Mouse (Mus musculus): ENCODE measurements at regions not wholly inside any gene's neighbourhood (a gene's known extent, or its start where the extent isn't known, plus 50 kb on each side); places are given as distances from the start of the nearest gene placed in this dataset.

DNA sequence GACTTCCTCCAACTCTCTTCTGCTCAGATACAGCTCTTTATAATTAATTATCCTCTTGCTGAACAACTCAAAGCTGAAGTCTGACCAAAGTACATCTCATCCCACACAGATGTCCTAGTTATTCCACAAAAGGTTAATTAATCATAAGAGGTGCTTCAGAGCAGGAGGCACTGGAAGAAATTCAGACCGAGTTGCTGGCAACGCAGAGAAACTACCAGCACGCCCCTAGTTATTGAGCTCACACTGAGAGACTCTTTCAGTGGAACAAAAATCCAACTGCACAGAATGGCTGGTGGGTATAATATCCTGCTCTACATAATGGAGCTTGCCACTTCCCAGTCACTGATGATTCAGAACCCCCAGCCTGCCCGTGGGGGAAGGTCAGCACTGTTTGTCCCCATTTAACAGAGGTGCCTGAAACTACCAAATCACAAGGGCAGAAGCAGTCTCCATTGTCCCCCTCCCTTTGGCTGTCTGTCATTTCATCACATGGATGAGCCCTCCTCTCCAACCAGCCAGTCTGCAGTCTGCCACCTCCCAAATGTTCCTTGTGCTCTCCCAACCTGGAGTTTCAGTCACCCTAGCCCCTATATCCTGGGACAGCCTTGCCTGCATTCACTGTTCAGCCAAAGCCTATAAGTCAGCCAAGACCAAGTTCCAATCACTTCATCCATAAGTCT, 170.3 kb upstream of the Creb1 start:
- no peak for DNase-seq (ENCODE audit: low spot score in 2 of 2)

GRCm38 (mm10) chr1:64343268-64343667, 189.2 kb upstream of the Creb1 start:
- no peak for DNase-seq (ENCODE audit: low spot score in 2 of 2)

DNA sequence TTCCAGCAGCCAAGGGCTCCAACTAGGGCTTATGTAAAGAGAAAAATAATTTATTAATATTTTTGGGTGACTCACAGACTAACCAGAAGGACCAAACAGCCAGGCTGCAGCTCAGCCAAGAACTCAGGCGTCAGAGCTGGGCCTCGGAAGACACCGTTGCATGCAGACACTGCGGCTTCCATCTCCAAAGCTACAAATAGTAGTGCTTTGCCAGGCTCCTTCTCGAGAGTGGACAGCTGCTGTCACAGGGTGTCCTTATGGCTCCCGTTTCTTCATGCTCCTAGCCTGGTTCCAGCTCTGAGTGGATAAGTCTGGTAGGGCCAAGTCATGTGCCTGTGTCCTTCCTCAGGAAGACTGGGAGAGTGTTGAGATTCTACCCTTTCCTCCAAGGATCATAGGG, 190.8 kb upstream of the Creb1 start:
- DNase-seq (ENCODE audit: low spot score in 2 of 2) = no peak

- DNase-seq (ENCODE audit: low spot score in 2 of 2) = no peak
Measured at GRCm38 (mm10) chr1:64338575-64338961, 193.9 kb upstream of the Creb1 start.

DNA sequence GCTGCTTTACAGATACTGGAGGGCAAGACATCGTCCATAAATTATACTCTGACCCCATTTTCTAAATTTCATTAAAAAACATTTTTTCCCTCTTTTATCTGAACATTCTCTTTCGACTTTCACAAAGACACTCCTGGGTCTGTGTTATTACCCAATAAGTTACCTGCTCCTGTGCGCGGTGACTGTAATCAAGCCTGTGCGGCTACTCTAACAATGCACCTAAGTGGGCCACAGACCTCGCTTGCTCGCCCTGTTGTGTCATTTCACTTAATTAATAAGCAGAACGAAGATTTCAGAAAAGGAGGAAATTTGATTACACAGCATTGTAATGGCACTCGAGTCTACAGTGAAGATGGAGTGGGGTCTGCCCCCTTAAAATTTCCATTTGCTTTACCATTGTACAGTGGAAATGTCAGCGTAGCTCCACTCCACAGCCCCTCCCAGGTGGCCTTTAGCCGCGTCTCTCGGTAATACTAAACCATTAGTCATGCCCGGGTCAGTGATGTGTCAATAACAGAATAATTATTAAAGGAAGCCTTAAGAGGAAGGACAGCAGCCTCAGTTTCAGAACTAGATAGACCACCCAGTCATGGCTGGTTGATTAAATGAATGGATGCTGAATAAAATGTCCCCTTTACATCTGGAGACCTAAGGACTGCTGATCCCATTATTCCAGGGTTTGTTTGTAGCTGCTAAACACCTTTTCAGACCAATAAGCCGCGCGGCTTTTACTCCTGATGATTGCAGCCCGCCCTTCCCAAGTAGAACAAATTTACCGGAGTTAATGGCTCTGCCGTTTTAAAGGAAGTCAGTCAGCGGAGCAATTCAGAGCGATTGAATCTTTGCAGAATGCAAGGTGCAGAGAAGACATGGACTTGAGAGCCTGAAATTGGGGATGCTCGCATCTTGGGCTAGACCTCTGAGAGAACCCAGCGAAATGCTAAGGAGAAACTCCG, 194.5 kb upstream of the Creb1 start:
- DNase-seq (ENCODE audit: low spot score in 2 of 2) = no peak

- no peak for DNase-seq (ENCODE audit: low spot score in 2 of 2)
Measured at GRCm38 (mm10) chr1:64331566-64331965, 200.9 kb upstream of the Creb1 start.

GRCm38 (mm10) chr1:64330721-64331120, 201.7 kb upstream of the Creb1 start:
- DNase-seq (ENCODE audit: low spot score in 2 of 2) = no peak

- DNase-seq (ENCODE audit: low spot score in 2 of 2) = no peak
Measured at GRCm38 (mm10) chr1:64322197-64322596, 200.1 kb upstream of the Klf7 start.

DNA sequence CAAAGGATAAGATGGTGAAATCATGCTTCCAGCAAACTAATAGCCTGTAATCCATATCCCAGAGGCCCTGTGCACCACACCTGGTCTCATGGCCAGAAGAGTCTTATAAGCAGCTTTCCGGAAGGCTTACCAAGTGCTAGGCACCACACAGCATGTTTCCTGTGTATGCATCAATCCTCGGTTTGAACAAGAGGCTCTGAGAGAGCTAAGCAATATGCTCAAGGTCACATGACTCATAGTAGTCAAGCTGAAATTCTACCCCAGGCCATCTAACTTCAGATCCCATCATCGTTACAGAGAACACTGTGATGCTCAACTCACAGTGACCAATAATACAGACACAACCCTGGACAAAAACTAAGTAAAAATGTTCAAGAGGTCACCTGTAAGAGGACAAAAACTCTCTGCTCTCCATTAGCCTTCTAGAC, 197.1 kb upstream of the Klf7 start:
- DNase-seq (ENCODE audit: low spot score in 2 of 2) = no peak

DNA sequence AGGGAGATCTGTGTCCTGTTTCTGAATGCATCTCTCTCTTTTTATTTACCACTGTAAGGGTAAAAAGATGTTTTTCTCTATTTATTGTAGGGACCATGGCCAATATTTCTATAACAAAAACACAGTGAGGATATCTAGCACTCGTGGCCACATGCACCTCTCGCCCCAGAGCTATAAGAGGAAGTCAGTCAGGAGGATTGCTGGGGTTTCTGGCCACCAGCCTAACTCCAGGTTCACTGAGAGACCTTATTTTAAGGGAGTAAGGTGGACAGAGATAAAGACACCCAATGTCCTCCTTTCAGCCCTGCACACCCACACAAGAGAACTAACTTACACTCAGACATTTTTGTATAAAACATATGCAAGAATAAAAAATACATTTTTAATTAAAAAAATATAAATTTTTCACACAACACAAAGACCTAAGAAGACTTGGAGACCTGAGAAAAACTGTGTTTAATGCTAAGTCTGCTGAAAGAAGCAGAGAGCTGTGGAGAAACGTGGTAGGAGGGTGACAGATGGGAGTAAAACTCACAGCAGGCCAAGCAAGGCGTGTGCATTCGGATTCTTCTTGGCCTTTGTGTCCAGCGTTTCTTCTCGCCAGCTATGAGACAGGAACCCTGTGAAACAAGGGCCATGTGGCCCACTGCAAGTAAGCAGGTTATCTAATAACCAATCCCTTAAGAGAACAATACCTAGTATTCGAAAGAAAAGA, 196.5 kb upstream of the Klf7 start:
- DNase-seq (ENCODE audit: low spot score in 2 of 2) = no peak

- no peak for DNase-seq (ENCODE audit: low spot score in 2 of 2)
Measured at GRCm38 (mm10) chr1:64317032-64317636, 195.1 kb upstream of the Klf7 start.

DNA sequence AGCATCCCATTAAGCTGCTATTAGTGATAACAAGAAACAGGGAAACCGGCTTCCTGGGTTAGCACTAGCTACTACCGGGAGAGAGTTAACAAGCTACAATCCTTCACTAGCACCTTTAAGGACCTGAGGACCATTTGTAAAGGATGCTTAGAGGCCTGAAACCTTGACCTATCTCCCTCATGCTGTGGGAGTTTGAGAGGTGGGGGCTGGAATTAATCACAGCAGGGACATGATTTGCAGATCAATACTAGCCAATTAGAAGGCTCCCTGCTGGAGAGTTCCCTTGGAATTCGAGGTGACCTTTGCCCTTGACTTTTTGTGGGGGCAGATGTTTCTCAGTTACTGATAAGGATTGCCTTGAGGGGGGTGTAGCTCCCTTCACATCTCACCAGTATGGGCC, 189.3 kb upstream of the Klf7 start:
- DNase-seq (ENCODE audit: low spot score in 2 of 2) = no peak

GRCm38 (mm10) chr1:64308560-64308959, 186.5 kb upstream of the Klf7 start:
- DNase-seq (ENCODE audit: low spot score in 2 of 2) = no peak

DNA sequence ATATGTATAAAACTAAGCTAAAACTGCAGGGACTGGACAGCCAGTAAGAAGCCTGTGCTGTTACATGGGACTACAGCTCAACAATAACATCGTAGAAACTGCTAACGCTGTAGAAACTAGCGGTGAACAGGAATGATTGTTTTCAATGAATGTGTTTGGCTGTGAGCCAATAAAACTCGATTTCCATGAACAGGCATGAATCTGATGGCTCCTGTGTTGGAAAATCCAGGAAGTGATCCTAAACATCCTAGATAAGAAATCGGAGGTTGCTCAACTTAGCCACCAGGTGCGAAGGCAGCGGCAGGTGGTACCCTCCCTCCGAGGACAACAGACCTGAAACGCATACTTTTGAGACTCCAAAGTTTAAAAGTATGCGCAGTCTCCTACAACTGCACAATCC, 186.0 kb upstream of the Klf7 start:
- no peak for DNase-seq (ENCODE audit: low spot score in 2 of 2)

GRCm38 (mm10) chr1:64305427-64306213, 183.5 kb upstream of the Klf7 start:
- DNase-seq (ENCODE audit: low spot score in 2 of 2) = peak; percentile 40 to 49

DNA sequence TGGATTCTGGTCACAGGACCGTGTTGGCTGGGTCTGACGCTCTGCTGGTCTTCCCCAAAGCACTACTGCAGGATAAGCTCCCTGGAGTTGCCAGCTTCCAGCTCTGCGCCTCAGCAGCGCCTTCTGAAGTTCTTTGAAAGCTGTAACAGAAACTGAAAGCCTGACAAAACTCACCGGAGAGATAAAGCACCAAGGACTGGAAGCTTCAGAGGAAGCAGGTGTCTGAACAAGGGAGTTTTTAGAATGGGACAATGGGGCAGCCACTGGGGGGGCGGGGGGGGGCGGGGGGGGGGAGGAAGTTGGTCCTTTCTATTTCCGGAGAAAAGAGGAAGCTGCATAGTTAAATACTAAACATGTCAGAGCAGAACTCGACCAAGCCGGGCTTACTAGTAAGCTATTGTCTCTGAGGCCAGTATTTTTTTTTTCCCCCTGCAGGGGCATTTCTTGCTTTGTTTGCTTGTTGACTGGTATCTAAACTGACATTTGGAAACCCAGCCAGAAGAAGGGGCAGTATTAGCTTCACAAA, 180.8 kb upstream of the Klf7 start:
- DNase-seq (ENCODE audit: low spot score in 2 of 2) = peak; percentile 52 to 54

DNA sequence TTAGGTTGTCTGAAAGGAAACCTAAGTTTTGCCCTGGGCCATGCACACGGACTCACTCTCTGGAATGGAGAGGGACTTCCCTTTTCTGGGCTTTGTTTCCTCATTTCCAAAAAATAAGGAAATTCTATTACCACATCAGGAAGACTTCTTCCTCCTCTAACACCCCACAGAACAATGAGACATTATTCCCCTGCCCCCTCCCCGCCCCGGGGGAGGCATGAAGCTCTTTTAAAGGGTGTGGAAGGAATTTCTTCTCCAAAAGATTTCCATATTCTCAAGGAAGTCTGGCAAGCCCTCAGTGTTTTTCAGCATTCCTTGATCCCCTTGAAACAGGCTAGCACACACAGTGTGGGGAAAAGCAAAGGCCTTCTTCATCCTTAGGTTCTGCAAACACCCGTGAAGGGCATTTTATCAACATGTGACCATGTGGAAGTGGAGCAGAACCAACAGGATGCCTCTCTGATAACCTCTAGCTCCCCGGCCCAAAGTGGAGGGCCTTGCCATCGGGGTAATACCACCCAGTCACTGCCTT, 179.5 kb upstream of the Klf7 start:
- no peak for DNase-seq (ENCODE audit: low spot score in 2 of 2)

DNA sequence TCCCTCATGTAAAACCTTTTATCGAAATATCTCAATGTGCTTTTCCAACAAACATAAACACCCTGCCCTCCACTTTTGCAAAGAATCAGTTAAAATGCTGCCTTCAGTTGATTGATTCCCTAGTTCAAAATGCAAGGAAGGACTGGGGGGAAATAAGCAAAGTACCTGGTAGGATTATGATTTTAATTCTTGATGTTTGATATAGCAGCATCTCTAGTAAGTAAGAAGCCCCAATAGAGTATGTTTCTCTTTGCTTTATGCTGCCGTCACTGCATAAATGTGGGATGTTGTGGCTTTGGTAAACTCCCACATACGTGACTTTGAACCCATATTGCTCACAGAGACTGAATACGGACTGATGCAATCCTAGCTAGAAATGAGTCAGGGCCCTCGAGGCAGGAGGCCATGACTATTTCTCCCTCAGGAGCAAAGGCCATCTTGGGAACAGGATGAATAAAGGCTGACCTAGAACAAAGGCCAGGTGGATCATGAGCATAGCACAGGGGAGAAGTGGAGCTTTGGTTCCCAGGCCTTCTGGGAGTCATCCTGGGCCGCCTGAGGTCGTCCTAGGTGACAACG, 179.0 kb upstream of the Klf7 start:
- DNase-seq (ENCODE audit: low spot score in 2 of 2) = no peak

GRCm38 (mm10) chr1:64298950-64299349, 176.9 kb upstream of the Klf7 start:
- DNase-seq (ENCODE audit: low spot score in 2 of 2) = no peak

GRCm38 (mm10) chr1:64298188-64298587, 176.1 kb upstream of the Klf7 start:
- DNase-seq (ENCODE audit: low spot score in 2 of 2) = no peak
